Mouse (Mus musculus): ENCODE results near the gene Ttc14. TPM values are rescaled to one million over a fixed set of nuclear protein-coding genes. Genes with fewer than 3 reads are reported as not detected.

The Ttc14 gene
- 20.2 and 24.6 TPM in 2 replicates for total RNA-seq (2012; rRNA removed)
- 10 to 100 TPM; 26.4 to 54.2 TPM for polyA plus RNA-seq (2012; ENCODE audit: insufficient read depth in 1 of 2, insufficient read length in 2 of 2, low read depth in 1 of 2, low replicate concordance in 2 of 2, missing spikeins in 1 of 2)

- peak; percentile 99 for DNase-seq (ENCODE audit: low read depth, low spot score)
- Histone ChIP-seq H3K79me2 (ENCODE audit: control insufficient read depth, insufficient read depth, low read length, poor library complexity) (peaks cover 17% of the 10 kb centered on the region), H3K9me3 (replicated peaks; ENCODE audit: insufficient read depth, low read length) (no peaks in the 10 kb centered on the region)
- TF ChIP-seq TBP (IDR thresholded peaks at IDR 0.05; ENCODE audit: low read depth, low read length) (peak; percentile 56), MAFK (IDR thresholded peaks at IDR 0.05; ENCODE audit: borderline replicate concordance, low read depth, low read length) (no peak), MYB (IDR thresholded peaks at IDR 0.05; ENCODE audit: low read depth, low read length) (no peak), BHLHE40 (IDR thresholded peaks at IDR 0.05; ENCODE audit: borderline replicate concordance, low read depth, low read length) (no peak), ZC3H11A (IDR thresholded peaks at IDR 0.05; ENCODE audit: low read depth, low read length) (no peak), UBTF (IDR thresholded peaks at IDR 0.05; ENCODE audit: borderline replicate concordance, insufficient read depth, low read depth, low read length) (peak; percentile 34; the same call in 1 of the 2 replicates), EP300 (IDR thresholded peaks at IDR 0.05; ENCODE audit: low read depth in 1 of 2, low read length in 2 of 2) (peak; percentile 18 to 30; a peak in 1 of 4 replicates), TAL1 (IDR thresholded peaks at IDR 0.05; ENCODE audit: low read length) (no peak), MXI1 (IDR thresholded peaks at IDR 0.05; ENCODE audit: low read depth, low read length) (0 out of 2 replicates have a peak, but pooled peaks have one; percentile 67), HCFC1 (IDR thresholded peaks at IDR 0.05; ENCODE audit: low read depth, low read length) (peak; percentile 94), ETS1 (IDR thresholded peaks at IDR 0.05; ENCODE audit: low read depth, low read length) (peak; percentile 49), MAX (IDR thresholded peaks at IDR 0.05; ENCODE audit: low read length) (peak; percentile 71), CHD1 (IDR thresholded peaks at IDR 0.05; ENCODE audit: low read depth, low read length) (no peak), POLR2AphosphoS5 (IDR thresholded peaks at IDR 0.05; ENCODE audit: borderline replicate concordance, low read depth, low read length) (no peak; the same call in 1 of the 2 replicates), MYC (IDR thresholded peaks at IDR 0.05; ENCODE audit: low read depth, low read length) (no peak; the same call in 1 of the 2 replicates), KAT2A (conservative IDR thresholded peaks at IDR 0.05; ENCODE audit: low read depth, low read length) (no peak; the same call in none of the 2 replicates), CHD2 (IDR thresholded peaks at IDR 0.05; ENCODE audit: low read length) (peak; percentile 98), GABPA (IDR thresholded peaks at IDR 0.05; ENCODE audit: low read depth, low read length) (no peak; the same call in 1 of the 2 replicates), USF2 (IDR thresholded peaks at IDR 0.05; ENCODE audit: borderline replicate concordance in 1 of 2, insufficient read depth in 1 of 2, low read depth in 1 of 2, low read length in 2 of 2) (no peak), RCOR1 (IDR thresholded peaks at IDR 0.05; ENCODE audit: low read depth, low read length) (no peak), TCF12 (IDR thresholded peaks at IDR 0.05; ENCODE audit: low read depth, low read length) (peak; percentile 50), RAD21 (IDR thresholded peaks at IDR 0.05; ENCODE audit: low read depth, low read length) (no peak; the same call in 1 of the 2 replicates), ZNF384 (IDR thresholded peaks at IDR 0.05; ENCODE audit: low read depth, low read length) (no peak), ZMIZ1 (IDR thresholded peaks at IDR 0.05; ENCODE audit: low read depth, low read length) (peak; percentile 75), NRF1 (IDR thresholded peaks at IDR 0.05; ENCODE audit: insufficient read depth, low read depth, low read length, poor library complexity, severe bottlenecking) (peak; percentile 78), ZKSCAN1 (IDR thresholded peaks at IDR 0.05; ENCODE audit: low read depth, low read length) (0 out of 2 replicates have a peak, but pooled peaks have one; percentile 9), SIN3A (IDR thresholded peaks at IDR 0.05; ENCODE audit: low read length) (peak; percentile 72), GATA1 (IDR thresholded peaks at IDR 0.05; ENCODE audit: low read depth, low read length) (0 out of 2 replicates have a peak, but pooled peaks have one; percentile 23), CTCF (IDR thresholded peaks at IDR 0.05 in 2 of 3, conservative IDR thresholded peaks at IDR 0.05 in 1 of 3; ENCODE audit: control insufficient read depth in 1 of 3, insufficient read depth in 1 of 3, low read depth in 2 of 3, low read length in 3 of 3, poor library complexity in 1 of 3, severe bottlenecking in 1 of 3) (no peak), NELFE (IDR thresholded peaks at IDR 0.05; ENCODE audit: low read depth, low read length) (peak; percentile 88), MAZ (IDR thresholded peaks at IDR 0.05; ENCODE audit: low read depth, low read length) (no peak), SMC3 (IDR thresholded peaks at IDR 0.05; ENCODE audit: low read depth, low read length) (no peak), USF1 (IDR thresholded peaks at IDR 0.05; ENCODE audit: low read depth, low read length) (peak; percentile 18; the same call in 1 of the 2 replicates), ELF1 (IDR thresholded peaks at IDR 0.05; ENCODE audit: low read depth, low read length) (peak; percentile 98)
Observed at GRCm38 (mm10) chr3:33799617-33800512, at the start of gene Ttc14. TSS of gene Ttc14 (plus strand) at chr3:33799832.

More at GRCm38 (mm10) chr3:33799617-33800512, at the start of gene Ttc14:
- Histone ChIP-seq H3K36me3 (ENCODE audit: control insufficient read depth in 1 of 2, insufficient read depth in 2 of 2, low read length in 2 of 2) (peaks cover 13 to 18% of the 10 kb centered on the region in 2 experiments), H3K4me1 (ENCODE audit: control insufficient read depth in 1 of 2, insufficient read depth in 2 of 2, low read length in 2 of 2) (peaks cover 2 to 8% of the 10 kb centered on the region in 2 experiments; a peak in 3 of 4 replicates), H3K27me3 (ENCODE audit: control insufficient read depth in 1 of 2, insufficient read depth in 2 of 2, low read length in 2 of 2) (peaks cover 0 to 5% of the 10 kb centered on the region in 2 experiments; a peak in 2 of 4 replicates), H3K4me3 (ENCODE audit: control insufficient read depth in 1 of 2, insufficient read depth in 1 of 2, low read depth in 2 of 2, low read length in 2 of 2) (peak within 1 kb of the TSS; percentile 89 to 97), H3K27ac (ENCODE audit: control insufficient read depth, low read depth, low read length) (peak within 1 kb of the TSS; percentile 84), H3K9ac (ENCODE audit: control insufficient read depth, low read depth, low read length, poor library complexity, severe bottlenecking) (peak within 1 kb of the TSS; percentile 78)

All from MEL (cell line).